Mouse (Mus musculus): ENCODE data around the gene Lrrc57. TPM values are rescaled to one million over a fixed set of nuclear protein-coding genes. Genes with fewer than 3 reads are reported as not detected.
"Not testable (repeated sequence)": the region's sequence is repeated elsewhere in the genome, so short reads cannot be mapped to it uniquely, and the experiment has no call there.

Lrrc57 gene
- polyA plus RNA-seq, 1 experiment from 2014 or later = 19.9 TPM

GRCm38 (mm10) chr2:120589759-120590158 is 19.6 kb downstream of the Lrrc57 start:
- Histone ChIP-seq H3K27ac (no peak overlapping the region), H3K4me3 (replicated peaks) (no peak overlapping the region), H3K4me1 (no peaks in the 10 kb centered on the region), H3K27me3 (replicated peaks) (no peaks in the 10 kb centered on the region), H3K9ac (no peak overlapping the region), H3K36me3 (peaks cover 8% of the 10 kb centered on the region; the same call in 1 of the 2 replicates), H3K9me3 (no peaks in the 10 kb centered on the region), H3K4me2 (no peak overlapping the region)
- WGBS = 86% methylated on average over 5 of the region's 5 CpGs
- no peak for ATAC-seq (ENCODE audit: insufficient read depth, low FRiP score, low read depth)

- no peak for ATAC-seq (ENCODE audit: insufficient read depth, low FRiP score, low read depth)
- H3K9ac ChIP-seq = no peak overlapping the region
- WGBS = 52% methylated on average over 5 of the region's 5 CpGs
- H3K27ac ChIP-seq = no peak overlapping the region
- no peaks in the 10 kb centered on the region for H3K4me1 ChIP-seq
- no peak overlapping the region for H3K4me3 ChIP-seq (replicated peaks)
- H3K9me3 ChIP-seq = no peaks in the 10 kb centered on the region
- no peaks in the 10 kb centered on the region for H3K27me3 ChIP-seq (replicated peaks)
- no peak overlapping the region for H3K4me2 ChIP-seq
- no peaks in the 10 kb centered on the region for H3K36me3 ChIP-seq
These were observed 31.0 kb downstream of the Lrrc57 start for GRCm38 (mm10) chr2:120578286-120578685.

- no peak for ATAC-seq (ENCODE audit: insufficient read depth, low FRiP score, low read depth)
- Histone ChIP-seq H3K4me3 (replicated peaks) (no peak overlapping the region), H3K36me3 (no peaks in the 10 kb centered on the region), H3K4me2 (no peak overlapping the region), H3K9ac (no peak overlapping the region), H3K4me1 (no peaks in the 10 kb centered on the region), H3K27me3 (replicated peaks) (no peaks in the 10 kb centered on the region), H3K9me3 (no peaks in the 10 kb centered on the region), H3K27ac (no peak overlapping the region)
- WGBS = 63% methylated on average over 4 of the region's 4 CpGs
These were observed 31.5 kb downstream of the Lrrc57 start for GRCm38 (mm10) chr2:120577799-120578198.

- Histone ChIP-seq H3K27ac (no peak overlapping the region), H3K36me3 (no peaks in the 10 kb centered on the region; the same call in 1 of the 2 replicates), H3K9me3 (no peaks in the 10 kb centered on the region), H3K9ac (no peak overlapping the region), H3K4me2 (no peak overlapping the region), H3K4me1 (no peaks in the 10 kb centered on the region), H3K4me3 (replicated peaks) (no peak overlapping the region), H3K27me3 (replicated peaks) (no peaks in the 10 kb centered on the region)
- no peak for ATAC-seq (ENCODE audit: insufficient read depth, low FRiP score, low read depth)
- WGBS = 72% methylated on average over 2 of the region's 2 CpGs
These were observed 33.3 kb downstream of the Lrrc57 start for GRCm38 (mm10) chr2:120575978-120576377.

- no peak overlapping the region for H3K4me3 ChIP-seq (replicated peaks)
- ATAC-seq (ENCODE audit: insufficient read depth, low FRiP score, low read depth) = no peak
- WGBS = 85% methylated on average over 3 of the region's 3 CpGs
- H3K36me3 ChIP-seq = no peaks in the 10 kb centered on the region; the same call in 1 of the 2 replicates
- no peak overlapping the region for H3K27ac ChIP-seq
- no peaks in the 10 kb centered on the region for H3K27me3 ChIP-seq (replicated peaks)
- no peak overlapping the region for H3K9ac ChIP-seq
- H3K4me1 ChIP-seq = no peaks in the 10 kb centered on the region
- no peaks in the 10 kb centered on the region for H3K9me3 ChIP-seq
- no peak overlapping the region for H3K4me2 ChIP-seq
These were observed 34.2 kb downstream of the Lrrc57 start for GRCm38 (mm10) chr2:120575121-120575520.

GRCm38 (mm10) chr2:120572161-120572560 is 37.2 kb downstream of the Lrrc57 start:
- not testable (repeated sequence) for H3K9me3 ChIP-seq; H3K4me3 ChIP-seq (replicated peaks); H3K9ac ChIP-seq; H3K36me3 ChIP-seq; H3K4me1 ChIP-seq; H3K27ac ChIP-seq; H3K27me3 ChIP-seq (replicated peaks); ATAC-seq (ENCODE audit: insufficient read depth, low FRiP score, low read depth); H3K4me2 ChIP-seq
- 97% methylated on average over 3 of the region's 3 CpGs for WGBS

- no peaks in the 10 kb centered on the region for H3K9me3 ChIP-seq
- H3K4me3 ChIP-seq (replicated peaks) = no peak overlapping the region
- ATAC-seq (ENCODE audit: insufficient read depth, low FRiP score, low read depth) = no peak
- no peaks in the 10 kb centered on the region; the same call in 1 of the 2 replicates for H3K4me1 ChIP-seq
- H3K4me2 ChIP-seq = no peak overlapping the region
- no peak overlapping the region for H3K27ac ChIP-seq
- H3K36me3 ChIP-seq = no peaks in the 10 kb centered on the region; the same call in 1 of the 2 replicates
- H3K27me3 ChIP-seq (replicated peaks) = no peaks in the 10 kb centered on the region
- WGBS = 86% methylated on average over 3 of the region's 3 CpGs
- no peak overlapping the region for H3K9ac ChIP-seq
These were observed 38.2 kb downstream of the Lrrc57 start for GRCm38 (mm10) chr2:120571081-120571480.

- peak overlapping the region; percentile 55 for H3K9ac ChIP-seq
- H3K27ac ChIP-seq = peak overlapping the region; percentile 92
- ATAC-seq (ENCODE audit: insufficient read depth, low FRiP score, low read depth) = peak; percentile 71
- no peaks in the 10 kb centered on the region for H3K9me3 ChIP-seq
- H3K4me2 ChIP-seq = peak overlapping the region; percentile 63
- peak overlapping the region; percentile 76 for H3K4me3 ChIP-seq (replicated peaks)
- WGBS = under 1% methylated on average over 22 of the region's 22 CpGs
- no peaks in the 10 kb centered on the region; the same call in 1 of the 2 replicates for H3K36me3 ChIP-seq
- no peaks in the 10 kb centered on the region for H3K27me3 ChIP-seq (replicated peaks)
- H3K4me1 ChIP-seq = no peaks in the 10 kb centered on the region; the same call in 1 of the 2 replicates
These were observed 41.5 kb downstream of the Lrrc57 start for GRCm38 (mm10) chr2:120567798-120568320.

- Histone ChIP-seq H3K27ac (peak within 1 kb of the TSS; percentile 92), H3K27me3 (replicated peaks) (no peaks in the 10 kb centered on the region), H3K36me3 (no peaks in the 10 kb centered on the region; the same call in 1 of the 2 replicates), H3K4me2 (peak within 1 kb of the TSS; percentile 63), H3K9ac (peak within 1 kb of the TSS; percentile 55), H3K9me3 (no peaks in the 10 kb centered on the region), H3K4me3 (replicated peaks) (peak within 1 kb of the TSS; percentile 76), H3K4me1 (peaks cover 6% of the 10 kb centered on the region; the same call in 1 of the 2 replicates)
- ATAC-seq (ENCODE audit: insufficient read depth, low FRiP score, low read depth) = peak; percentile 96
- WGBS = 1% methylated on average over 42 of the region's 42 CpGs
These were observed 42.2 kb downstream of the Lrrc57 start, which contains the start of gene Snap23 for GRCm38 (mm10) chr2:120566886-120567797. Gene Snap23, plus strand, starts transcription at chr2:120567671.

GRCm38 (mm10) chr2:120565363-120565762 is 44.0 kb downstream of the Lrrc57 start:
- H3K4me2 ChIP-seq = no peak overlapping the region
- H3K4me3 ChIP-seq (replicated peaks) = no peak overlapping the region
- 60% methylated on average over 2 of the region's 2 CpGs for WGBS
- H3K9me3 ChIP-seq = no peaks in the 10 kb centered on the region
- no peak for ATAC-seq (ENCODE audit: insufficient read depth, low FRiP score, low read depth)
- no peak overlapping the region for H3K9ac ChIP-seq
- no peaks in the 10 kb centered on the region for H3K36me3 ChIP-seq
- H3K27me3 ChIP-seq (replicated peaks) = no peaks in the 10 kb centered on the region
- peaks cover 6% of the 10 kb centered on the region; the same call in 1 of the 2 replicates for H3K4me1 ChIP-seq
- no peak overlapping the region for H3K27ac ChIP-seq

GRCm38 (mm10) chr2:120564548-120565188 is 44.7 kb downstream of the Lrrc57 start:
- H3K36me3 ChIP-seq; H3K27me3 ChIP-seq (replicated peaks); H3K4me3 ChIP-seq (replicated peaks); H3K4me1 ChIP-seq; H3K9me3 ChIP-seq; H3K9ac ChIP-seq; H3K4me2 ChIP-seq; H3K27ac ChIP-seq; ATAC-seq (ENCODE audit: insufficient read depth, low FRiP score, low read depth): not testable (repeated sequence)
- 86% methylated on average over 4 of the region's 4 CpGs for WGBS
